Mouse (Mus musculus) embryonic fibroblast, embryonic 13.5 days (primary cell): Measurements from ENCODE around the gene Gm4737. TPM values are rescaled to one million over a fixed set of nuclear protein-coding genes. Genes with fewer than 3 reads are reported as not detected.

Experiments
- H3K27ac ChIP-seq: 2 replicates; pipeline ENCODE4 v1.5.1; 2012; ENCODE audit warnings: low read length, control low read depth, inconsistent platforms; ENCODE audit not compliant: insufficient read depth
- H3K4me1 ChIP-seq: 2 replicates; pipeline ENCODE4 v1.6.1; 2011; ENCODE audit warnings: low read length; ENCODE audit not compliant: control insufficient read depth, insufficient read depth
- H3K4me3 ChIP-seq: 2 replicates; pipeline ENCODE4 v1.5.1; 2011; ENCODE audit warnings: mild to moderate bottlenecking, control low read depth, low read length; ENCODE audit not compliant: insufficient read depth
- CTCF ChIP-seq: IDR thresholded peaks from 2 replicates; pipeline ENCODE4 v1.5.1; 2011; ENCODE audit warnings: mild to moderate bottlenecking, control low read depth, low read length, moderate library complexity, borderline replicate concordance; ENCODE audit not compliant: insufficient read depth
- POLR2A ChIP-seq: IDR thresholded peaks from 2 replicates; pipeline ENCODE4 v1.6.1; 2011; ENCODE audit warnings: low read depth, mild to moderate bottlenecking, control low read depth, low read length, moderate library complexity
- polyA plus RNA-seq: library from polyadenylated mRNA; stranded (reverse); fragments of >200 nt; gene quantifications from 2 replicates; pipeline ENCODE4 v1.2.4, GENCODE M21; 2011; ENCODE audit warnings: low read depth; ENCODE audit not compliant: missing spikeins, insufficient read length

The Gm4737 gene
- polyA plus RNA-seq, 1 experiment = 43.4 TPM

GRCm38 (mm10) chr16:46121420-46121819 is 33.5 kb downstream of the Gm4737 start:
- TF ChIP-seq CTCF (no peak), POLR2A (no peak)
- Histone ChIP-seq H3K27ac (no peak overlapping the region), H3K4me1 (no peaks in the 10 kb centered on the region), H3K4me3 (no peak overlapping the region)

DNA sequence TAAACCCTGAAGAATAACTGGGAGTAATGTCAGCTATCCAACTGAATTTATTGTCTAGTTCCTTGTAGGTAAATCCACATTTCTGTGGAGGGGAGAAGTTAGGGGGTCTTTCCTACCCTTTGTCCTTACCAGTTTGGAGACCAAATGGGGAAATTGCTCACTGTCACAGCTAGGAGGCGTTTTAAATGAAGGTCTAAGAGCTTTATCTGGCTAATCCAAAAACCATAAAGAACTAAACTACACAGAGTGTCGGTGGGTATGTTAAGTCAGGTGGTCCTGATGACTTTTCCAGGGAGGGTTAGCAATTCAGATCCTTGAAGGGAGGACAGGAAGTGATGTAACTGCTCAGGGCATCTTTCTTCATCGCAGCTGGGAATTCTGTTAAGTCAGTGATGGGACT is 34.3 kb downstream of the Gm4737 start:
- TF ChIP-seq POLR2A (no peak), CTCF (no peak)
- H3K27ac ChIP-seq = no peak overlapping the region
- no peak overlapping the region for H3K4me3 ChIP-seq
- no peaks in the 10 kb centered on the region for H3K4me1 ChIP-seq

DNA sequence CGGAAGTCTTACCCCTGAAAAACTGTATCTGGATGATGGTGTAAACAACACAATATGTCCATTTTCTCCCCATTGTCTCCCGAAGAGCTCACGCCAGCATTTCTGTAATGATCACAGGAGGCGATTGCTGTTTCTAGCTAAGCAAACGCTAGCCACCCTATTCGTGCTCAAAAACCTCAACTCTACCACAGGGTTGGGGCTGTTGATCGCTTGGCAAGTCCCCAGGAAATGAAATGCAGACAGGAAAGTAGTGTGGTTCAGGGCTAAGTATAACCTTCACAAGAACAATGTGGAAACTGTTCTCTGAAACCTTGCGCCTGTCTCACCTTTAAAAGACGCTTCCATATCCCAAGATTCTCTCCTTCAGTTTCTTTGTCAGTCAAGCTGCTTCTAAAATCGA is 34.9 kb downstream of the Gm4737 start, which contains the start of gene Cd96:
TSS of gene Cd96 (minus strand) at position 232 of the 400 bp plus-strand sequence.
- Histone ChIP-seq H3K27ac (no peak within 1 kb of the TSS), H3K4me3 (no peak within 1 kb of the TSS), H3K4me1 (no peaks in the 10 kb centered on the region)
- TF ChIP-seq POLR2A = no peak

- H3K4me1 ChIP-seq = peaks cover 3% of the 10 kb centered on the region
These were observed 37.2 kb downstream of the Gm4737 start for GRCm38 (mm10) chr16:46117645-46118044.

GRCm38 (mm10) chr16:46114727-46115126 is 40.1 kb downstream of the Gm4737 start:
- Histone ChIP-seq H3K27ac (no peak overlapping the region), H3K4me1 (peaks cover 3% of the 10 kb centered on the region), H3K4me3 (no peak overlapping the region)
- TF ChIP-seq CTCF = no peak
- no peak for TF ChIP-seq POLR2A

More at GRCm38 (mm10) chr16:46117645-46118044, 37.2 kb downstream of the Gm4737 start:
- Histone ChIP-seq H3K27ac (no peak overlapping the region), H3K4me3 (no peak overlapping the region)
- TF ChIP-seq CTCF (no peak), POLR2A (no peak)

GRCm38 (mm10) chr16:46109536-46109935 is 45.3 kb downstream of the Gm4737 start:
- Histone ChIP-seq H3K4me3 (no peak overlapping the region), H3K4me1 (peaks cover 3% of the 10 kb centered on the region), H3K27ac (no peak overlapping the region)
- TF ChIP-seq CTCF = no peak
- no peak for TF ChIP-seq POLR2A

DNA sequence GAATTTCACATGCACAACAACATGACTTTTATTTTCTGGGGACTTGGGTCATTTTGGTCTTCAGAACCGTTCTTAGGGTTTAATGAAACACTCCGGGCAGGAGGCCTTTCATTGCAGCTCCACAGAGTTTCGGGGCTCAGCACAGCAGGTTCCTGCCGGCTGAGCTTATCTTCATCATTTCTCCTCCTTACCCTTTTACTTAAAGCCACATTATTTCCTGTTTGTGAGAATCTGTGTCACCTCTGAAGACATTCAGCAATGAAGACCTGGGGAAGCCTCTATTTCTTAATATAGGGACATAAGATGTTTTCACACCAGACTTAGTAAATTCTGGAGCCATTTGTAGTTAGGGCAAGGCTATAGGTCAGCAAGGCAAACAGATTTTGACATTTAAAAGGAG is 47.4 kb downstream of the Gm4737 start:
- TF ChIP-seq CTCF (no peak), POLR2A (no peak)
- Histone ChIP-seq H3K4me3 (no peak overlapping the region), H3K4me1 (no peaks in the 10 kb centered on the region), H3K27ac (no peak overlapping the region)

GRCm38 (mm10) chr16:46104491-46104890 is 50.4 kb downstream of the Gm4737 start:
- TF ChIP-seq CTCF = no peak
- no peak for TF ChIP-seq POLR2A
- Histone ChIP-seq H3K4me3 (no peak overlapping the region), H3K4me1 (no peaks in the 10 kb centered on the region), H3K27ac (no peak overlapping the region)

Other genes with a start within 250 kb of the Gm4737 start
- gene Phldb2, start 201.5 kb downstream of the Gm4737 start, polyA plus RNA-seq = 253 and 317 TPM in 2 replicates
- gene Plcxd2, start 144.9 kb downstream of the Gm4737 start, polyA plus RNA-seq = 7.5 and 8.9 TPM in 2 replicates
- gene Cd96, start 34.8 kb downstream of the Gm4737 start, polyA plus RNA-seq = 0.32 TPM in 1 of 2 replicates, not detected in the other